Mouse (Mus musculus) liver, postnatal 0 days (tissue): Measurements from ENCODE around the gene Slco1c1.

ENCODE experiments used
- CTCF ChIP-seq: sonication (generic); IDR thresholded peaks from 2 replicates; pipeline ENCODE4 v1.5.1; 2016; ENCODE audit warnings: antibody characterized with exemption, low read depth
- EP300 ChIP-seq: IDR thresholded peaks from 2 replicates; pipeline ENCODE4 v1.6.1; 2016; ENCODE audit warnings: antibody characterized with exemption, low read depth, mild to moderate bottlenecking

GRCm38 (mm10) chr6:141597037-141597436 lies 72.9 kb downstream of the Slco1c1 start:
- TF ChIP-seq EP300 (no peak), CTCF (no peak)
